Mouse (Mus musculus): ENCODE measurements around the gene Clgn. TPM values are rescaled to one million over a fixed set of nuclear protein-coding genes. Genes with fewer than 3 reads are reported as not detected.

The Clgn gene
- polyA plus RNA-seq (2017; shearing (Covaris generic)): 0.20 TPM

DNA sequence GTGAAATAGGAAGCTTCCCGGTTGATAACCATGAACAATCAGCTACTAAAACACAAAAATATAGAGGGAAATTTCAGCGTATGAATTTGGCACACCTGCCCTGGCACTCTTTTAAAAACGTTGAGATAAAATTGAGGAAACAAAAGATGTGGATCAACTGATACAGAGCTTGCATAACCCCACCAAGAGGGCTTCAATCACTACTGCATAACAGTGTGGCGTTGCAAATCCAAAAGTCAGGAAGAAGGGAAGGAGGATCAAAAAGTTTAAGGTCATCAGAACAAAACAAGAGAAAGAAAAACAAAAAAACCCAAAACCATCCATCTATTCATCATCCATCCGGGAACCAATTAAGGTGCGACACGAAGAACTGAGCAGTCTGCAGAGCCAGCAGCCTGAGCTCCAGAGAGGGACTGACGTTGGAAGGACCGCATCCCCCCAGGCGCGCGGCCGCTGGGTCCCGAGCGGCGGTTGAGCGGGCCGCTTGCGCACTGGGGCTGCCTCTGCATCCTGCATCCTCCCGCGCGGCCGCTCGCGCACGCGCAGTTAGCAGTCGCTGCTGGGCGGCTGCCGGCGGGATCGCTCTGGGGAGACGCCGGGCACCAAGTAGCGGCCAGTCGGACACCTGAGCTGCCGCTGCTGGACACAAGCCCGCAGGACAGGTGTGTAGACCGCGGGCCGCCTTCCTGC, at the start of gene Clgn:
Clgn (plus strand) TSS at position 552 of the 690 bp plus-strand sequence.

GRCm38 (mm10) chr8:83348263-83348662, 41.4 kb upstream of the Clgn start, which contains the start of gene Mgat4d:
Mgat4d (plus strand) TSS chr8:83348471.

DNA sequence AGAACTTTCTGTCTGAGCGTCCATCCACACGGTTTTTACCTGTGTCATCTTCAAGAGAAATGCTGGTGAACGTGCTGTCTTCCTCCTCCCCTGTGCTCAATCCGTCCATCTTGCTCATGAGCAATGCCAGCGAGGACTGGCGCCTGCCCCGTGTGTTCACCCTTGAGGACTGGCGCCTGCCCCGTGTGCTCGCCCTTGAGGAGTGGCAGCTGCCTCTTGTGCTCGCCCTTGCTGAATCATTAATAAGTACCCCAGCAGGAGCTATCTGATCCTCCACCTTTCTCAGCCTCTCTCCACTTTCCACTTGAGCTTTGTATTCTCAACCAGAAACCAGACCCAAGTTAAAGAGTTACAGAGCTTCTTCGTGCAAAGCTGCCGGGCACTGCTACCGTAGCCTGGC, 68.6 kb downstream of the Clgn start, which contains the start of gene Scoc:
Scoc (minus strand) TSS at position 170 of the 400 bp plus-strand sequence.

Other genes with a start within 250 kb of the Clgn start
- 0.11 TPM for gene Tbc1d9, start 224.5 kb upstream of the Clgn start, polyA plus RNA-seq (2017; shearing (Covaris generic))
- gene Gm10645, start 223.7 kb upstream of the Clgn start, polyA plus RNA-seq (2017; shearing (Covaris generic)): not detected
- not detected for gene Ucp1, start 99.5 kb upstream of the Clgn start, polyA plus RNA-seq (2017; shearing (Covaris generic))
- 14.6 TPM for gene Elmod2, start 57.4 kb upstream of the Clgn start, polyA plus RNA-seq (2017; shearing (Covaris generic))
- gene Mgat4d, start 41.4 kb upstream of the Clgn start, polyA plus RNA-seq (2017; shearing (Covaris generic)): not detected
- gene Scoc, start 68.5 kb downstream of the Clgn start, polyA plus RNA-seq (2017; shearing (Covaris generic)): 32.6 TPM
- gene Olfr370, start 145.9 kb downstream of the Clgn start, polyA plus RNA-seq (2017; shearing (Covaris generic)): not detected
- gene Ndufb7, start 176.8 kb downstream of the Clgn start, polyA plus RNA-seq (2017; shearing (Covaris generic)): 323 TPM
- gene Tecr, start 218.1 kb downstream of the Clgn start, polyA plus RNA-seq (2017; shearing (Covaris generic)): 564 TPM
- 90.1 TPM for gene Dnajb1, start 218.3 kb downstream of the Clgn start, polyA plus RNA-seq (2017; shearing (Covaris generic))

Measured in CD4-positive, CD25-positive, alpha-beta regulatory T cell, adult 9 weeks (primary cell).